In the genomic region with DNA sequence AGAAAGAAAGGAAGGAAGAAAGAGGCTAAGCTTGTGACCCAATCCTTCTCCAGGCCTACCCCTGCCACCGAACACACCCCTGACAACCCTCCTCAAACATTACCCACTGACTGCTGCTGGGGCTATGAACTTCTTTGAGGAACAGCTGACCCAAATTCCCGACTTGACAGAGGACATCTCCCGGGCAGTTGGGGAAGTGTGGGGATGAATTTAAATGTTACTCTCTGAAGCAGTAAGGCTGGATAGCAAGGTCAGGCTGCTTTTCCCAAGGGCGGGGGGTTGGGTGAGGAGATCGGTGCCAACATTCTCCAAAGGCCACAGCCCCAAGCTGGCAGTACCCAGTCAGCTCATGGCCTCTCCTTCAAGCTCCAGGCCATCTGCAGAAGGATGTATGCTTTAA, we compare ENCODE assay signal across 12 mouse cellular contexts. TPM values are rescaled to one million over a fixed set of nuclear protein-coding genes. Genes with fewer than 3 reads are reported as not detected.
DNase-seq lines count a peak whose midpoint lies in the region; ATAC-seq and TF ChIP-seq lines count a peak whose summit lies in the region.
"Had no signal": no experiment of that assay in that cellular context is flagged by ENCODE, and none has a peak within 500 bp of the region (broad histone marks: within the 10 kb centered on the region; RNA-seq: fewer than 3 reads in every experiment).

No protein-coding gene starts in this region.

- H3K9me3 ChIP-seq in heart, postnatal 0 days (replicated peaks; ENCODE audit: control insufficient read depth, low read length): no peaks in the 10 kb centered on the region; the same call in 1 of the 2 replicates
- no peaks in the 10 kb centered on the region for H3K9me3 ChIP-seq in midbrain, embryonic 14.5 days (ENCODE audit: control insufficient read depth, low read length)
- no peaks in the 10 kb centered on the region for H3K9me3 ChIP-seq in midbrain, embryonic 10.5 days (replicated peaks)
- H3K9me3 ChIP-seq: limb, embryonic 15.5 days; megakaryocyte, embryonic 14.5 days had no signal

- TF ChIP-seq CTCF in heart, postnatal 0 days (IDR thresholded peaks at IDR 0.05; ENCODE audit: low read depth): no peak

- peaks cover 11% of the 10 kb centered on the region; the same call in 1 of the 2 replicates for H3K4me1 ChIP-seq in heart, postnatal 0 days (ENCODE audit: control insufficient read depth, insufficient read depth)
- no peaks in the 10 kb centered on the region for H3K4me1 ChIP-seq in midbrain, embryonic 14.5 days (ENCODE audit: control insufficient read depth, insufficient read depth, low read length)
- no peaks in the 10 kb centered on the region for H3K4me1 ChIP-seq in midbrain, embryonic 10.5 days
- H3K4me1 ChIP-seq: limb, embryonic 15.5 days had no signal

- DNase-seq in heart, postnatal 0 days (ENCODE audit: low spot score): peak; percentile 55
- no peak for DNase-seq in heart, adult 11 months
- DNase-seq in midbrain, embryonic 14.5 days: peak; percentile 49
- no peak for DNase-seq in midbrain, embryonic 10.5 days (ENCODE audit: low spot score)
- peak; percentile 83 for DNase-seq in adrenal gland, postnatal 14 days
- DNase-seq in kidney, postnatal 36 days: peak; percentile 55 to 64
- DNase-seq in lung, postnatal 10 days: no peak

- ATAC-seq in heart, postnatal 0 days (ENCODE audit: insufficient read depth, low read depth): peak; percentile 74
- ATAC-seq in midbrain, embryonic 14.5 days (ENCODE audit: low FRiP score, low TSS enrichment): no peak
- ATAC-seq in activated CD4-positive, CD25-positive, alpha-beta regulatory T cell, adult 4 months: no peak

- H3K27ac ChIP-seq in heart, postnatal 0 days (ENCODE audit: low read depth): peak overlapping the region; percentile 65; the same call in 1 of the 2 replicates
- no peak overlapping the region for H3K27ac ChIP-seq in midbrain, embryonic 14.5 days (replicated peaks; ENCODE audit: low read depth, low read length)
- H3K27ac ChIP-seq in midbrain, embryonic 10.5 days (replicated peaks): no peak overlapping the region
- H3K27ac ChIP-seq: limb, embryonic 15.5 days had no signal

- no peak for TF ChIP-seq EP300 in heart, postnatal 0 days (IDR thresholded peaks at IDR 0.05; ENCODE audit: low read depth)

- no peak overlapping the region for H3K9ac ChIP-seq in heart, postnatal 0 days (replicated peaks; ENCODE audit: low read depth, low read length)
- no peak overlapping the region for H3K9ac ChIP-seq in midbrain, embryonic 14.5 days (replicated peaks; ENCODE audit: low read length)
- H3K9ac ChIP-seq: limb, embryonic 15.5 days had no signal

- H3K27me3 ChIP-seq in heart, postnatal 0 days (ENCODE audit: control insufficient read depth, insufficient read depth, low read length): no peaks in the 10 kb centered on the region
- no peaks in the 10 kb centered on the region for H3K27me3 ChIP-seq in midbrain, embryonic 14.5 days (ENCODE audit: control insufficient read depth, insufficient read depth, low read length)
- no peaks in the 10 kb centered on the region for H3K27me3 ChIP-seq in midbrain, embryonic 10.5 days (ENCODE audit: low read depth, poor library complexity, severe bottlenecking)
- H3K27me3 ChIP-seq: CH12.LX; limb, embryonic 15.5 days had no signal

- no peak overlapping the region for H3K4me3 ChIP-seq in heart, postnatal 0 days (ENCODE audit: low read depth, low read length)
- no peak overlapping the region for H3K4me3 ChIP-seq in midbrain, embryonic 14.5 days (replicated peaks; ENCODE audit: low read depth, low read length)
- no peak overlapping the region for H3K4me3 ChIP-seq in midbrain, embryonic 10.5 days
- H3K4me3 ChIP-seq: limb, embryonic 15.5 days had no signal

- no peaks in the 10 kb centered on the region for H3K36me3 ChIP-seq in heart, postnatal 0 days (replicated peaks; ENCODE audit: control insufficient read depth, insufficient read depth, low read length)
- no peaks in the 10 kb centered on the region for H3K36me3 ChIP-seq in midbrain, embryonic 14.5 days (ENCODE audit: control insufficient read depth, insufficient read depth, low read length)
- H3K36me3 ChIP-seq in midbrain, embryonic 10.5 days: no peaks in the 10 kb centered on the region
- H3K36me3 ChIP-seq: limb, embryonic 15.5 days had no signal

- no peak overlapping the region for H3K4me2 ChIP-seq in heart, postnatal 0 days (ENCODE audit: low read depth, low read length)
- no peak overlapping the region for H3K4me2 ChIP-seq in midbrain, embryonic 14.5 days (ENCODE audit: low read length)
- H3K4me2 ChIP-seq: limb, embryonic 15.5 days had no signal

- WGBS in heart, postnatal 0 days: 38% methylated on average over 5 of the region's 5 CpGs
- 53% methylated on average over 5 of the region's 5 CpGs for WGBS in midbrain, embryonic 14.5 days
- 78% methylated on average over 5 of the region's 5 CpGs for whole genome bisulfite sequencing in midbrain, embryonic 10.5 days

RNA-seq across cellular contexts. Expression of a gene that starts 24.1 kb away (rescaled TPM):
- 153 and 223 TPM in 2 replicates for total RNA-seq in heart, postnatal 0 days (2014; rRNA removed; ENCODE audit: low replicate concordance)
- 360 and 361 TPM in 2 replicates for polyA plus RNA-seq in heart, postnatal 0 days (2015; fragmentation: Nextera tagmentation; extraction: Ambion mirVana)
- polyA plus RNA-seq in midbrain, embryonic 14.5 days (2014; fragmentation: Nextera tagmentation; extraction: Ambion mirVana): 486 and 550 TPM in 2 replicates
- polyA plus RNA-seq in midbrain, embryonic 10.5 days (2016; fragmentation: Nextera tagmentation; extraction: Ambion mirVana): 713 and 786 TPM in 2 replicates
- total RNA-seq in adrenal gland, postnatal 14 days (2021): 334 and 370 TPM in 2 replicates
- 100 to 1,000 TPM; 177 to 194 TPM for polyA plus RNA-seq in activated CD4-positive, CD25-positive, alpha-beta regulatory T cell, adult 4 months (2017; shearing (Covaris generic))

RNA-seq across cellular contexts. Expression of a gene that starts 28.1 kb away (rescaled TPM):
- total RNA-seq in heart, postnatal 0 days (2014; rRNA removed; ENCODE audit: low replicate concordance): 4.0 and 4.3 TPM in 2 replicates
- polyA plus RNA-seq in heart, postnatal 0 days (2015; fragmentation: Nextera tagmentation; extraction: Ambion mirVana): 0.85 and 1.3 TPM in 2 replicates
- 1.5 and 1.9 TPM in 2 replicates for polyA plus RNA-seq in midbrain, embryonic 14.5 days (2014; fragmentation: Nextera tagmentation; extraction: Ambion mirVana)
- polyA plus RNA-seq in midbrain, embryonic 10.5 days (2016; fragmentation: Nextera tagmentation; extraction: Ambion mirVana): 7.8 and 10.4 TPM in 2 replicates
- total RNA-seq in adrenal gland, postnatal 14 days (2021): 0.60 TPM in 1 of 2 replicates, not detected in the other
- not detected for polyA plus RNA-seq in activated CD4-positive, CD25-positive, alpha-beta regulatory T cell, adult 4 months (2017; shearing (Covaris generic))
- total RNA-seq: adrenal gland, adult 18-20 months; CH12.LX had no signal

Comparison
In these comparisons a context has a peak if more than half of its experiments do, and no peak if none do; other contexts are left out.
1. DNase-seq: peak in heart, postnatal 0 days (single experiment), midbrain, embryonic 14.5 days (single experiment), adrenal gland, postnatal 14 days (single experiment) and kidney, postnatal 36 days (2 of 2); none in heart, adult 11 months (single experiment), midbrain, embryonic 10.5 days (single experiment) and lung, postnatal 10 days (single experiment).